In genomic region chr5:99336427-99336826, GRCm38 (mm10) we compare ENCODE assay signal across 10 mouse cellular contexts.
DNase-seq lines count a peak whose midpoint lies in the region; ATAC-seq lines count a peak whose summit lies in the region.
"Had no signal": no experiment of that assay in that cellular context is flagged by ENCODE, and none has a peak within 500 bp of the region (broad histone marks: within the 10 kb centered on the region; RNA-seq: fewer than 3 reads in every experiment).

No protein-coding gene starts in this region.

- no peak overlapping the region for H3K9ac ChIP-seq in hindbrain, embryonic 13.5 days
- no peak overlapping the region for H3K9ac ChIP-seq in midbrain, embryonic 11.5 days (ENCODE audit: low read length)

- no peak overlapping the region for H3K27ac ChIP-seq in hindbrain, embryonic 13.5 days
- H3K27ac ChIP-seq in midbrain, embryonic 11.5 days (ENCODE audit: low read depth, low read length) = no peak overlapping the region

- no peaks in the 10 kb centered on the region for H3K36me3 ChIP-seq in hindbrain, embryonic 13.5 days
- no peaks in the 10 kb centered on the region for H3K36me3 ChIP-seq in midbrain, embryonic 11.5 days (ENCODE audit: control insufficient read depth, insufficient read depth, low read length)

- H3K4me2 ChIP-seq in hindbrain, embryonic 13.5 days = no peak overlapping the region
- H3K4me2 ChIP-seq in midbrain, embryonic 11.5 days = no peak overlapping the region

- H3K9me3 ChIP-seq in hindbrain, embryonic 13.5 days = no peaks in the 10 kb centered on the region
- H3K9me3 ChIP-seq in midbrain, embryonic 11.5 days (ENCODE audit: control insufficient read depth, low read length) = no peaks in the 10 kb centered on the region

- no peaks in the 10 kb centered on the region for H3K27me3 ChIP-seq in hindbrain, embryonic 13.5 days
- no peaks in the 10 kb centered on the region for H3K27me3 ChIP-seq in midbrain, embryonic 11.5 days (ENCODE audit: control insufficient read depth, insufficient read depth, low read length)

- no peak overlapping the region for H3K4me3 ChIP-seq in hindbrain, embryonic 13.5 days
- H3K4me3 ChIP-seq in midbrain, embryonic 11.5 days (ENCODE audit: low read depth, low read length) = no peak overlapping the region

- DNase-seq in heart, adult 11 months = peak; percentile 93
- no peak for DNase-seq in heart, postnatal 4 days
- peak; percentile 62 for DNase-seq in c-Kit-positive CD71-negative TER-119-negative erythroid progenitor cells, embryonic 14.5 days (ENCODE audit: low read depth)
- peak; percentile 17 for DNase-seq in lung, postnatal 14 days
- DNase-seq in spleen, postnatal 10 days (ENCODE audit: low spot score in 2 of 2) = peak; percentile 13 to 62
- no peak for DNase-seq in midbrain, embryonic 11.5 days (ENCODE audit: low spot score, missing footprints)
- DNase-seq in cerebellum, adult 18-20 months = no peak
- DNase-seq: cerebellum, adult 9-11 months; heart, postnatal 14 days had no signal

- WGBS in hindbrain, embryonic 13.5 days = 83% methylated on average over 11 of the region's 11 CpGs
- 86% methylated on average over 11 of the region's 11 CpGs for WGBS in midbrain, embryonic 11.5 days

- H3K4me1 ChIP-seq in hindbrain, embryonic 13.5 days (replicated peaks) = 0 out of 2 replicates have a peak, but pooled peaks cover 7% of the 10 kb centered on the region
- no peaks in the 10 kb centered on the region for H3K4me1 ChIP-seq in midbrain, embryonic 11.5 days (ENCODE audit: control insufficient read depth, insufficient read depth, low read length)

- ATAC-seq in hindbrain, embryonic 13.5 days (ENCODE audit: low FRiP score) = no peak
- no peak for ATAC-seq in midbrain, embryonic 11.5 days (ENCODE audit: low FRiP score)

Comparison
In these comparisons a context has a peak if more than half of its experiments do, and no peak if none do; other contexts are left out.
1. DNase-seq: peak in heart, adult 11 months (single experiment), c-Kit-positive CD71-negative TER-119-negative erythroid progenitor cells, embryonic 14.5 days (single experiment), lung, postnatal 14 days (single experiment) and spleen, postnatal 10 days (2 of 2); none in heart, postnatal 4 days (single experiment), midbrain, embryonic 11.5 days (single experiment) and cerebellum, adult 18-20 months (0 of 2).